Mouse (Mus musculus) ZHBTc4 (cell line): Measurements from ENCODE around the gene Olfr517.

Experiments
- DNase-seq: peaks from one replicate; pipeline ENCODE4 v3.0.0-alpha.2; 2011; ENCODE audit warnings: low read depth, low spot score

Gene Olfr517

GRCm38 (mm10) chr7:108872279-108872678, at the start of gene Olfr517:
Gene Olfr517, minus strand, starts transcription at chr7:108872379.
- no peak for DNase-seq

- no peak for DNase-seq
Observed at GRCm38 (mm10) chr7:108903969-108904368, 31.8 kb upstream of the Olfr517 start.

- DNase-seq, result no peak
Observed at GRCm38 (mm10) chr7:108894320-108894719, 22.1 kb upstream of the Olfr517 start, which contains the start of gene Olfr519. Gene Olfr519, minus strand, starts transcription at chr7:108894420.

- DNase-seq, result no peak
Observed at GRCm38 (mm10) chr7:108884906-108885305, 12.7 kb upstream of the Olfr517 start, which contains the start of gene Olfr518. Gene Olfr518, minus strand, starts transcription at chr7:108885006.

- DNase-seq, result no peak
Observed at GRCm38 (mm10) chr7:108850429-108850828, 21.8 kb downstream of the Olfr517 start, which contains the start of gene Olfr516. Gene Olfr516, minus strand, starts transcription at chr7:108850529.

GRCm38 (mm10) chr7:108825897-108826296, 46.3 kb downstream of the Olfr517 start, which contains the start of gene Olfr514:
Gene Olfr514, minus strand, starts transcription at chr7:108825997.
- DNase-seq, result no peak
